Mouse (Mus musculus) lung, adult 2 months (tissue): ENCODE measurements around the gene Tnnc1.

Source experiments
- CTCF ChIP-seq: fragments of 200-500 bp; IDR thresholded peaks from 2 replicates; pipeline ENCODE4 v1.5.1; 2011; ENCODE audit warnings: mild to moderate bottlenecking, low read length, control low read depth; ENCODE audit not compliant: insufficient read depth
- POLR2A ChIP-seq: fragments of 200-500 bp; IDR thresholded peaks from 2 replicates; pipeline ENCODE4 v1.6.1; 2011; ENCODE audit warnings: low read depth, mild to moderate bottlenecking, control low read depth, low read length, borderline replicate concordance; ENCODE audit errors: extremely low read depth

DNA sequence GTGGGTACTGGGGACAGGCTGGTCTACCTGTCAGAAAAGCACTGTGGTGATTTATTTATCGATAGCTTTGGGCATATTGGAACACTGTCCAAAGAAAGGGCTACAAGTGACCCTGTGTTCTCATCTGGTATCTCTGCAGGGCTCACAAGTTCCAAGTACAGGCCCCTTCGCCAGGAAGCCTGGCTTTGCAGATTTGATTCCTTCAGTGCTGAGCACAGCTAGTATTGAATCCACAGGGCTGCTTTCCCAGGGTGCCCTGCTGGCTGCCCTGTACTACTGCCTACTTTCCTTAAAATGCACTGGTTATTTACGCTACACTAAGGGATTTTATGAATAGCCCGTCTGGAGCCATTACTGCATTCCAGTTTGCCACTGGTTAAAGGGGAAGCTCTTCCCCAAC is 26.6 kb upstream of the Tnnc1 start:
- no peak for TF ChIP-seq POLR2A
- TF ChIP-seq CTCF = no peak
